Mouse (Mus musculus) thymus, adult 2 months (tissue): ENCODE results near the gene Gcdh.

ENCODE experiments used
- CTCF ChIP-seq: fragments of 200-500 bp; IDR thresholded peaks from 2 replicates; pipeline ENCODE4 v1.5.1; 2012; ENCODE audit warnings: mild to moderate bottlenecking, control low read depth, low read length, moderate library complexity, borderline replicate concordance; ENCODE audit not compliant: control insufficient read depth, poor library complexity, insufficient read depth; ENCODE audit errors: extremely low read depth
- POLR2A ChIP-seq: fragments of 200-500 bp; IDR thresholded peaks from 2 replicates; pipeline ENCODE4 v1.6.1; 2012; ENCODE audit warnings: mild to moderate bottlenecking, low read length, control low read depth, moderate library complexity; ENCODE audit not compliant: control insufficient read depth, poor library complexity, insufficient read depth; ENCODE audit errors: extremely low read depth

DNA sequence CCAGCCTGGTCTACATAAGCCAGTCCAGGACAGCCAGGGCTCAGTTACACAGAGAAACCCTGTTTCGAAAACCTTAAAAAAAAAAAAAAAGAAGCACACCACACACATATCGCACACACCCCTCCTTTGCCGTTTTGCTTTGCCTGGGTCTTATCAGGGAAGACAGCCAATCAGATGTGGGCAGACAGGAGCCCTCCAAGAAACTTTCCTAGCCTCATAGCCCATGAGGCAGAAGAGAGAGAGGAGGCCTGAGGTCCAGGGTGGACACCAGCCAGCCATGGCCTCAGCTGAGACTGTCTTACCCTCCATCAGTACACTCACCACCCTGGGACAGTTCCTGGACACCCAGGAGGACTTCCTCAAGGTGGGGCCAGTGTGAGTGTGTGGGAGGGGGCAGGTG is 8.0 kb upstream of the Gcdh start, which contains the start of gene Klf1:
- TF ChIP-seq POLR2A (no peak), CTCF (no peak)
